In the genomic region with DNA sequence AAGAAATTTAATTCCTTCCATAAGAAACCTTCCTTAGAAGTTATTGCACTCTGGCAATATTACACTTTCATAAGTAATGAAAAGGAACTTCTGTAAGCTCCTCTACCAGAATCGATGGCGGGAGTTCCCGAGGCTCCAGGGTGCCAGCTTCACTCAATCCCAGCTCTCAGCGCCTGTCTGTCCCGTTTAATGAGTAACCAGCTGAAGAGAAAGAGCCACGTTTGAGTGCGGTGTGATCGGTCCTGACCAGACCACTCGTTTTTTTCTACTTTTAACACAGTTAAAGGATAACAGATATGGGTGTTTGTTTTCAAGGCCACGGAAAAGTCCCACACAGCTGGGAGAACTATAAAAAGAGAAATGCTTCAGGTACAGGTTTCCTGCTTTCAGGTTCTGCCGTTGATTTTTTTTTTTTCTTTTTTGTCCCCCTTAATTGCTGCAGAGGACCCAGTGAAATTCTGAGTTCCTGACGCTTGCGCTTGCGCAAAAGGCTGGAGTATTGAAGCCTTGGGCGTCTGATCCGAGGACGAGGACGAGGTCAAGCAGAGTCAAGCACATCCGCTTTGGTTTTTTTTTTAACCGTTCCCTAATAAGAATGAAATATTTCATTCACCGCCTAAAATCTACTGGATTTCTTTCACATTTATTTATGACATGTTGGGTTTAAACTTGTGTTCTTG, we compare ENCODE assay signal across 9 mouse cellular contexts. TPM values are rescaled to one million over a fixed set of nuclear protein-coding genes. Genes with fewer than 3 reads are reported as not detected.
DNase-seq lines count a peak whose midpoint lies in the region; ATAC-seq and TF ChIP-seq lines count a peak whose summit lies in the region.
"Had no signal": no experiment of that assay in that cellular context is flagged by ENCODE, and none has a peak within 500 bp of the region (broad histone marks: within the 10 kb centered on the region; RNA-seq: fewer than 3 reads in every experiment).

No protein-coding gene starts in this region.

- no peak for ATAC-seq in liver, embryonic 11.5 days (replicated peaks; ENCODE audit: low FRiP score)
- no peak for ATAC-seq in hindbrain, postnatal 0 days
- peak; percentile 84 for ATAC-seq in stomach, embryonic 14.5 days (ENCODE audit: insufficient number of reproducible peaks, insufficient read depth, low FRiP score, low read depth)

- TF ChIP-seq CTCF in hindbrain, postnatal 0 days (IDR thresholded peaks at IDR 0.05; ENCODE audit: low read depth): no peak

- H3K9me3 ChIP-seq in liver, embryonic 11.5 days (ENCODE audit: control insufficient read depth, low read length): no peaks in the 10 kb centered on the region
- no peaks in the 10 kb centered on the region for H3K9me3 ChIP-seq in hindbrain, postnatal 0 days (ENCODE audit: low read length)
- H3K9me3 ChIP-seq in stomach, embryonic 14.5 days (ENCODE audit: control insufficient read depth, low read depth, low read length): no peaks in the 10 kb centered on the region
- H3K9me3 ChIP-seq: G1E had no signal

- no peaks in the 10 kb centered on the region for H3K27me3 ChIP-seq in liver, embryonic 11.5 days (replicated peaks; ENCODE audit: control insufficient read depth, insufficient read depth, low read length)
- no peaks in the 10 kb centered on the region for H3K27me3 ChIP-seq in hindbrain, postnatal 0 days (ENCODE audit: insufficient read depth, low read length)
- no peaks in the 10 kb centered on the region for H3K27me3 ChIP-seq in stomach, embryonic 14.5 days (ENCODE audit: control insufficient read depth, insufficient read depth, low read length)

- H3K27ac ChIP-seq in liver, embryonic 11.5 days (ENCODE audit: low read depth, low read length): no peak overlapping the region
- no peak overlapping the region for H3K27ac ChIP-seq in hindbrain, postnatal 0 days
- no peak overlapping the region for H3K27ac ChIP-seq in stomach, embryonic 14.5 days (ENCODE audit: low read length)

- peak; percentile 40 for DNase-seq in liver
- no peak for DNase-seq in liver, embryonic 11.5 days (ENCODE audit: low spot score)
- DNase-seq in hindbrain, postnatal 0 days (ENCODE audit: low spot score): no peak
- peak; percentile 64 for DNase-seq in kidney, postnatal 10 days
- DNase-seq in urinary bladder, postnatal 10 days (ENCODE audit: low spot score): no peak
- no peak for DNase-seq in cerebellum, postnatal 14 days
- no peak for DNase-seq in urinary bladder, postnatal 36 days (ENCODE audit: low spot score in 2 of 2)

- no peak overlapping the region for H3K4me2 ChIP-seq in liver, embryonic 11.5 days
- H3K4me2 ChIP-seq in hindbrain, postnatal 0 days (ENCODE audit: low read depth, low read length): 0 out of 2 replicates have a peak overlapping the region, but pooled peaks have one; percentile 6
- no peak overlapping the region; the same call in 1 of the 2 replicates for H3K4me2 ChIP-seq in stomach, embryonic 14.5 days (replicated peaks; ENCODE audit: low read depth, low read length)

- no peak overlapping the region for H3K9ac ChIP-seq in liver, embryonic 11.5 days (ENCODE audit: low read depth, low read length)
- no peak overlapping the region for H3K9ac ChIP-seq in hindbrain, postnatal 0 days (replicated peaks; ENCODE audit: low read length)
- H3K9ac ChIP-seq in stomach, embryonic 14.5 days (replicated peaks; ENCODE audit: low read depth, low read length): no peak overlapping the region

- H3K4me1 ChIP-seq in liver, embryonic 11.5 days (replicated peaks; ENCODE audit: control insufficient read depth, insufficient read depth, low read length): no peaks in the 10 kb centered on the region
- no peaks in the 10 kb centered on the region for H3K4me1 ChIP-seq in hindbrain, postnatal 0 days (ENCODE audit: insufficient read depth, low read length)
- H3K4me1 ChIP-seq in stomach, embryonic 14.5 days (ENCODE audit: control insufficient read depth, insufficient read depth, low read length): no peaks in the 10 kb centered on the region

- 62% methylated on average over 21 of the region's 21 CpGs for WGBS in liver, embryonic 11.5 days
- WGBS in hindbrain, postnatal 0 days: 51% methylated on average over 21 of the region's 21 CpGs
- WGBS in stomach, embryonic 14.5 days: 50% methylated on average over 21 of the region's 21 CpGs

- no peaks in the 10 kb centered on the region for H3K36me3 ChIP-seq in liver, embryonic 11.5 days (ENCODE audit: control insufficient read depth, insufficient read depth, low read length)
- no peaks in the 10 kb centered on the region for H3K36me3 ChIP-seq in hindbrain, postnatal 0 days (ENCODE audit: insufficient read depth, low read length)
- no peaks in the 10 kb centered on the region for H3K36me3 ChIP-seq in stomach, embryonic 14.5 days (ENCODE audit: control insufficient read depth, insufficient read depth, low read length)
- H3K36me3 ChIP-seq: G1E had no signal

- H3K4me3 ChIP-seq in liver, embryonic 11.5 days (ENCODE audit: low read depth, low read length): no peak overlapping the region
- no peak overlapping the region for H3K4me3 ChIP-seq in hindbrain, postnatal 0 days (ENCODE audit: low read length)
- H3K4me3 ChIP-seq in stomach, embryonic 14.5 days (ENCODE audit: low read depth, low read length): no peak overlapping the region

RNA-seq across cellular contexts. Expression of a gene that starts 25.5 kb away (rescaled TPM):
- polyA plus RNA-seq in liver, embryonic 11.5 days (2014; fragmentation: Nextera tagmentation; extraction: Ambion mirVana): 53.5 and 53.9 TPM in 2 replicates
- total RNA-seq in hindbrain, postnatal 0 days (2014; rRNA removed): 128 and 138 TPM in 2 replicates
- 26.1 and 28.7 TPM in 2 replicates for polyA plus RNA-seq in hindbrain, postnatal 0 days (2015; fragmentation: Nextera tagmentation; extraction: Ambion mirVana)
- polyA plus RNA-seq in stomach, embryonic 14.5 days (2014; fragmentation: Nextera tagmentation; extraction: Ambion mirVana): 69.1 and 81.3 TPM in 2 replicates

Comparison
In these comparisons a context has a peak if more than half of its experiments do, and no peak if none do; other contexts are left out.
1. DNase-seq: peak in liver (single experiment) and kidney, postnatal 10 days (single experiment); none in liver, embryonic 11.5 days (single experiment), hindbrain, postnatal 0 days (single experiment), urinary bladder, postnatal 10 days (single experiment), cerebellum, postnatal 14 days (0 of 2) and urinary bladder, postnatal 36 days (0 of 2).